Mouse (Mus musculus): Measurements from ENCODE around the gene Gm11938.

DNA sequence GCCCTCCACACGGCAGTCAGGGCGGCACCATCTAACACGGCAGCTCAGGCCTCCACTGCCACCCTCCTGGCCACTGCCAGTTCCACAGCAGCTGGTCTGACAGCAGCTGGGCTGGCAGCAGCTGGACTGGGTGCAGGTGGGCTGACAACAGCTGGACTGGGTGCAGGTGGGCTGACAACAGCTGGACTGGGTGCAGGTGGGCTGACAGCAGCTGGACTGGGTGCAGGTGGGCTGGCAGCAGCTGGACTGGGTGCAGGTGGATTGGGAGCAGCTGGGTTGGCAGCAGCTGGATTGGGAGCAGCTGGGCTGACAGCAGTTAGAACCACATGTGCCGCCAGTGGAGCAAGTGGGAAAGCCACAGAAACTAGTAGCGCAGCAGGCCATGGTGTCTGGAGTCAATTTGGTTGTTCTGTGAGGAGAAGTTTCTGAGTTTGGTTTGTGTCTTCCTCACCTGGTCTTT, 19.8 kb downstream of the Gm11938 start, which contains the start of gene Krtap1-4:
- TF ChIP-seq CHD2 (IDR thresholded peaks at IDR 0.05; ENCODE audit: low read depth, low read length) (no peak), ZC3H11A (IDR thresholded peaks at IDR 0.05; ENCODE audit: borderline replicate concordance, low read depth, low read length) (no peak), MAFK (IDR thresholded peaks at IDR 0.05; ENCODE audit: insufficient read depth, low read depth, low read length) (no peak), ZNF384 (IDR thresholded peaks at IDR 0.05; ENCODE audit: low read depth, low read length) (no peak)
